Mouse (Mus musculus): ENCODE measurements around the gene Gm4302. TPM values are rescaled to one million over a fixed set of nuclear protein-coding genes. Genes with fewer than 3 reads are reported as not detected.

Gene Gm4302
- not detected in 2 replicates for polyA plus RNA-seq (2012; ENCODE audit: low replicate concordance)

DNA sequence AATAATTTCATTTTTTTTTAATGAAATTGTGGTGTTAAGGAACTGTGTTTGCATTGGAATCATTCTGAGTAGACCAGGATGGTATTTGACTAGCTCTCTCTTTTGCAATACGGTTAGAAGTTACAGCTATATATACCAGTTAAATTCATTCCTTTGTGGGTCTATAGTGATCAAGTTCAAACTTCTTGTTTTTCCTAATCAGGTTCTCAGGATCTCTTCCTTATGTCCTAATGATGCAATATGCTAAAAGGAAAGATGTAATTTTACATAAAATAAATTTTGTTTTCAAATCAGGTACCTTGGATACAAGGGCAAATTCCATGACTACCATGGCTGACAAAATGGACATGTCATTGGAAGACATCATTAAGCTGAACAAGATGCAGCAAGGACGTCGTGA, at the start of gene Gm4302:
Gene Gm4302 (plus strand): TSS at position 301 of the 400 bp plus-strand sequence.

DNA sequence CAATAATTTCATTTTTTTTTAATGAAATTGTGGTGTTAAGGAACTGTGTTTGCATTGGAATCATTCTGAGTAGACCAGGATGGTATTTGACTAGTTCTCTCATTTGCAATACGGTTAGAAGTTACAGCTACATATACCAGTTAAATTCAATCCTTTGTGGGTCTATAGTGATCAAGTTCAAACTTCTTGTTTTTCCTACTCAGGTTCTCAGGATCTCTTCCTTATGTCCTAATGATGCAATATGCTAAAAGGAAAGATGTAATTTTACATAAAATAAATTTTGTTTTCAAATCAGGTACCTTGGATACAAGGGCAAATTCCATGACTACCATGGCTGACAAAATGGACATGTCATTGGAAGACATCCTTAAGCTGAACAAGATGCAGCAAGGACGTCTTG, 5.3 kb upstream of the Gm4302 start, which contains the start of gene Gm4301:
Gene Gm4301 (plus strand): TSS at position 301 of the 400 bp plus-strand sequence.

DNA sequence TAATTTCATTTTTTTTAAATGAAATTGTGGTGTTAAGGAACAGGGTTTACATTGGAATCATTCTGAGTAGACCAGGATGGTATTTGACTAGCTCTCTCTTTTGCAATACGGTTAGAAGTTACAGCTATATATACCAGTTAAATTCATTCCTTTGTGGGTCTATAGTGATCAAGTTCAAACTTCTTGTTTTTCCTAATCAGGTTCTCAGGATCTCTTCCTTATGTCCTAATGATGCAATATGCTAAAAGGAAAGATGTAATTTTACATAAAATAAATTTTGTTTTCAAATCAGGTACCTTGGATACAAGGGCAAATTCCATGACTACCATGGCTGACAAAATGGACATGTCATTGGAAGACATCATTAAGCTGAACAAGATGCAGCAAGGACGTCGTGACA, 5.0 kb downstream of the Gm4302 start, which contains the start of gene Gm4303:
Gene Gm4303 (plus strand): TSS at position 301 of the 400 bp plus-strand sequence.

DNA sequence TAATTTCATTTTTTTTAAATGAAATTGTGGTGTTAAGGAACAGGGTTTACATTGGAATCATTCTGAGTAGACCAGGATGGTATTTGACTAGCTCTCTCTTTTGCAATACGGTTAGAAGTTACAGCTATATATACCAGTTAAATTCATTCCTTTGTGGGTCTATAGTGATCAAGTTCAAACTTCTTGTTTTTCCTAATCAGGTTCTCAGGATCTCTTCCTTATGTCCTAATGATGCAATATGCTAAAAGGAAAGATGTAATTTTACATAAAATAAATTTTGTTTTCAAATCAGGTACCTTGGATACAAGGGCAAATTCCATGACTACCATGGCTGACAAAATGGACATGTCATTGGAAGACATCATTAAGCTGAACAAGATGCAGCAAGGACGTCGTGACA, 10.2 kb downstream of the Gm4302 start, which contains the start of gene Gm4305:
Gene Gm4305 (plus strand): TSS at position 301 of the 400 bp plus-strand sequence.

DNA sequence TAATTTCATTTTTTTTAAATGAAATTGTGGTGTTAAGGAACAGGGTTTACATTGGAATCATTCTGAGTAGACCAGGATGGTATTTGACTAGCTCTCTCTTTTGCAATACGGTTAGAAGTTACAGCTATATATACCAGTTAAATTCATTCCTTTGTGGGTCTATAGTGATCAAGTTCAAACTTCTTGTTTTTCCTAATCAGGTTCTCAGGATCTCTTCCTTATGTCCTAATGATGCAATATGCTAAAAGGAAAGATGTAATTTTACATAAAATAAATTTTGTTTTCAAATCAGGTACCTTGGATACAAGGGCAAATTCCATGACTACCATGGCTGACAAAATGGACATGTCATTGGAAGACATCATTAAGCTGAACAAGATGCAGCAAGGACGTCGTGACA, 20.4 kb downstream of the Gm4302 start, which contains the start of gene Gm4307:
Gene Gm4307 (plus strand): TSS at position 301 of the 400 bp plus-strand sequence.

DNA sequence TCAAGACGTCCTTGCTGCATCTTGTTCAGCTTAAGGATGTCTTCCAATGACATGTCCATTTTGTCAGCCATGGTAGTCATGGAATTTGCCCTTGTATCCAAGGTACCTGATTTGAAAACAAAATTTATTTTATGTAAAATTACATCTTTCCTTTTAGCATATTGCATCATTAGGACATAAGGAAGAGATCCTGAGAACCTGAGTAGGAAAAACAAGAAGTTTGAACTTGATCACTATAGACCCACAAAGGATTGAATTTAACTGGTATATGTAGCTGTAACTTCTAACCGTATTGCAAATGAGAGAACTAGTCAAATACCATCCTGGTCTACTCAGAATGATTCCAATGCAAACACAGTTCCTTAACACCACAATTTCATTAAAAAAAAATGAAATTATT, 41.8 kb downstream of the Gm4302 start, which contains the start of gene Gm4312:
Gene Gm4312 (minus strand): TSS at position 101 of the 400 bp plus-strand sequence.

Other genes starting within 250 kb of the Gm4302 start
- not detected in 2 replicates for gene Gm4301, start 5.2 kb upstream of the Gm4302 start, polyA plus RNA-seq (2012; ENCODE audit: low replicate concordance)
- gene Gm4303, start 5.1 kb downstream of the Gm4302 start, polyA plus RNA-seq (2012; ENCODE audit: low replicate concordance): not detected in 2 replicates
- not detected in 2 replicates for gene Gm4305, start 10.3 kb downstream of the Gm4302 start, polyA plus RNA-seq (2012; ENCODE audit: low replicate concordance)
- not detected in 2 replicates for gene Gm4307, start 20.5 kb downstream of the Gm4302 start, polyA plus RNA-seq (2012; ENCODE audit: low replicate concordance)
- gene Gm4312, start 41.7 kb downstream of the Gm4302 start, polyA plus RNA-seq (2012; ENCODE audit: low replicate concordance): not detected in 2 replicates
- 10.0 and 10.6 TPM in 2 replicates for gene Tmtc3, start 146.5 kb downstream of the Gm4302 start, polyA plus RNA-seq (2012; ENCODE audit: low replicate concordance)
- 0.37 and 0.85 TPM in 2 replicates for gene Cep290, start 146.7 kb downstream of the Gm4302 start, polyA plus RNA-seq (2012; ENCODE audit: low replicate concordance)
- 1.4 and 5.0 TPM in 2 replicates for gene 4930430F08Rik, start 249.6 kb downstream of the Gm4302 start, polyA plus RNA-seq (2012; ENCODE audit: low replicate concordance)
- gene 1700017N19Rik, start 249.6 kb downstream of the Gm4302 start, polyA plus RNA-seq (2012; ENCODE audit: low replicate concordance): not detected in 2 replicates